Mouse (Mus musculus) ovary, postnatal 14 days (tissue): ENCODE measurements around the gene Ldb2.

Experiments
- DNase-seq: peaks from one replicate; pipeline ENCODE4 v3.0.0; 2022; ENCODE audit warnings: low spot score

Ldb2 gene

GRCm38 (mm10) chr5:44543472-44544132 is 255.9 kb downstream of the Ldb2 start:
- no peak for DNase-seq

GRCm38 (mm10) chr5:44541748-44542147 is 257.7 kb downstream of the Ldb2 start:
- DNase-seq, result no peak

- no peak for DNase-seq
Observed at GRCm38 (mm10) chr5:44538687-44539086, 260.8 kb downstream of the Ldb2 start.

DNA sequence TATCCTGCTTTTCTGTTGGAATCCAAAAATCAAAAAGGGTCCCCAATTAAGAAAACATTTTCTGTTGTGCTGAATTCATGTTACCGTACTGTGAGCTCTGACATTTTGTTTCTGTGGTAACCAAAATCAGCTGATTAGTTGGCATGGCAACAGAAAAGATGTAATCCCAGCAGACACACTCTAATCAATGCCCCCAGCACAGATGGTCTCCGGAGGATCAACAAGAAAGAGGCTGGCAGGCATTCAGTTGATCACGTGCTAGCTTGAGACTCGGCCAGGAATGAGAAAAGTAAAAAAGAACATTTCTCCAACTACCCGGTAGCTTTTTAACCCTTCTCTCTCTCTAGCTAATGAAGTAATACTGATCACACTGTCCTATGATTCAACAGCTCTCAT is 261.5 kb downstream of the Ldb2 start:
- no peak for DNase-seq

- no peak for DNase-seq
Observed at GRCm38 (mm10) chr5:44537316-44537999, 262.0 kb downstream of the Ldb2 start.

GRCm38 (mm10) chr5:44529466-44529865 is 270.0 kb downstream of the Ldb2 start:
- no peak for DNase-seq

GRCm38 (mm10) chr5:44529001-44529400 is 270.5 kb downstream of the Ldb2 start:
- no peak for DNase-seq

- DNase-seq, result no peak
Observed at GRCm38 (mm10) chr5:44505221-44505620, 294.3 kb downstream of the Ldb2 start.

DNA sequence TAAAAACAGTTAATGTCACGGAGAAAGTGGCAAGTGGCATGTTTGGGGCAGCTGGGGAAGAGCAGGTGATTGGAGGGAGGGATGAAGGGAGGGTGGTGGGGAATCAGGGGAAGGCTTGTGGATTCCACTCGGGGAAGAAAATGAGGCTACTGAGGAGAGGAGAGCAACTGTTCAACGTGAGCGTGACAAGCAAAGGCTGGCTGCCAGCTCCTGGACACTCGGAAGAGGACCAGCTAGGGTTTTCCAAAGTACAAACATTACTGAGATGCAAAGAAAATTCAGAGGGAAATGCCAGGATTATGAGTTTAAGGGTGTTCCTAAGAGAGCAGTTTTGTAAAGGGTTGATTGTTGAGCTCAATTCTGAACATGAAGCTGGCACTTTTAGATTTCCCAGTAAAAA is 294.7 kb downstream of the Ldb2 start:
- no peak for DNase-seq

GRCm38 (mm10) chr5:44498229-44498628 is 301.3 kb downstream of the Ldb2 start:
- DNase-seq, result no peak

DNA sequence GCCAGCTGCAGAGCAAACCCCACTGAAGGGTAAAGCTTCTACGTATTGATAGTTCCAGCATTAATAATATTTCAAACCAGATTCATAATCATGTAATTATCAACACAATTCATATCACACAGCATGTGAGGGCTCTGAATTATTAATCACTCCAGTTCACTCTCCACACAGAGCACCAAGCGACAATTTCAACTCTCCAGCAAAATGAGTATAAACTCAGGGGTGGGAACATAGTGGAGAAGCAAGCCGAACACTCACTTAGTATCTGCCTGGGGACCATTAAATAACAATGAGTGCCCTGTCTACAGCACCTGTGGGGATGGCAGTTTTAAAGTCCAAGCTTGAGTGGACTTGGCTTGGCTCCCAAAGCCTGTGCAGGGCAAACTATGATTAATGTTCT is 302.6 kb downstream of the Ldb2 start:
- DNase-seq, result no peak

DNA sequence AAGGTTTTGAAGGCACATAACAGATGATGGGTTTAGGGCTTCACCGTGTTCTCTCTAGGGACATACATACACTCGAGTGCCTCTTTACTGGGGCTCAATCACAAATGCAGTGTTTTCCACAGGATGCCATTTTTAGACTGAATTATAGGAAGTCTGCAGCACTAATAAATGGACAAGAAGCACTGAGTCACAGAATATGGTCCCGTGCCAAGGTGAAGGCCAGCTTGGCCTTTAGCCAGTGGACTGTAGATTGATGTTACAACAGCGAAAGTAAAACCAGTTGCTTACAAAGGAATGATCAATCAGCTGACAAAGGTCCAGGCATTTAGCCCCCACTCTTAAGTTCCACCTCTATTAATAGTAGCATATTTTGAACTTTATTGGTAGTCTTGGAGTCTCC is 304.4 kb downstream of the Ldb2 start:
- no peak for DNase-seq

- DNase-seq, result no peak
Observed at GRCm38 (mm10) chr5:44494133-44494532, 305.3 kb downstream of the Ldb2 start.

GRCm38 (mm10) chr5:44491526-44491925 is 308.0 kb downstream of the Ldb2 start:
- DNase-seq, result no peak

GRCm38 (mm10) chr5:44490462-44490861 is 309.0 kb downstream of the Ldb2 start:
- no peak for DNase-seq

- DNase-seq, result no peak
Observed at GRCm38 (mm10) chr5:44483426-44484106, 315.9 kb downstream of the Ldb2 start.

GRCm38 (mm10) chr5:44481406-44481805 is 318.1 kb downstream of the Ldb2 start:
- no peak for DNase-seq

- DNase-seq, result no peak
Observed at GRCm38 (mm10) chr5:44476356-44476755, 323.1 kb downstream of the Ldb2 start.

GRCm38 (mm10) chr5:44475543-44475942 is 323.9 kb downstream of the Ldb2 start:
- DNase-seq, result no peak

GRCm38 (mm10) chr5:44473857-44474762 is 325.4 kb downstream of the Ldb2 start:
- no peak for DNase-seq

GRCm38 (mm10) chr5:44465238-44465637 is 334.2 kb downstream of the Ldb2 start:
- DNase-seq, result no peak
